Mouse (Mus musculus) urinary bladder, postnatal 25 days (tissue): ENCODE data around the gene Exoc6.
"Not testable (repeated sequence)": the region's sequence is repeated elsewhere in the genome, so short reads cannot be mapped to it uniquely, and the experiment has no call there.

ENCODE experiments used
- DNase-seq: peaks from one replicate; pipeline ENCODE4 v3.0.0; 2022; ENCODE audit warnings: low spot score

The Exoc6 gene

DNA sequence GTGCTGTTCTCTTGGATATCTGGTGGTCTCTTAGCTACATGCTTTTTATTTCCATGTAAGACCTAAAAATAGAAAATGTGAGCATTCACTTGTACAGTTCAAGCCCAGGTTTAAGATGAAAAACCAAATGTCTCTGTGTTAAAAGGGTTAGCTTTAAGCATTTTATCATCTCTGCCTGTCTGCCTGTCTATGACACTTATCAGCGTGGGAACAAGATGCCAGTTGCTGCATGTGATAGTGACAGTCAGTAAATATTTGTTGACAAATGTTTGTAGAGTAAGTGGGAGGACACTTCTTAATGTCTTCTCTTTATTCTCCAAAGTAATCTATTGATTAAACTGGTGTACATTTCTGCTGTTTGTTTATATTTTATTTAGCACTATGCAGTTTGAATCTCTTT is 12.5 kb upstream of the Exoc6 start:
- no peak for DNase-seq

DNA sequence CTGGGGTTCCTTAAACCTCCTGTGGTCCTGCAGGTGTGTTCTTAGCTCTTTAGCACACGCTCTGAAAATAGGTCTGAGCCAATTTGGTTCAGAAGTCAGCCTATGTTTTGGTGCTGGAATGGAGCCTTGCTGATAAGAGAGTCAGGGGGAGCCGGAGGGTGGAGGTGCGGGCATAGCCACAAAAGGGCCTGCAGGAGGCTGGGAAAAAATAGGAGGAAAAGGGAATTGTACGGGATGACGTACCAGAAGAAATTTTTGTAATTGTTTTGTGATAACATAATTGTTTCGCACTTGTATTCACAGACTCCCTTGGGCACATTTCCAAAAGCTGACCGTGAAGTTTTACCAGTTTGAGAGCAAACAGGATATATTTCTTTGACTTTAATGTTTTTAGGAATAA is 10.0 kb upstream of the Exoc6 start:
- no peak for DNase-seq

DNA sequence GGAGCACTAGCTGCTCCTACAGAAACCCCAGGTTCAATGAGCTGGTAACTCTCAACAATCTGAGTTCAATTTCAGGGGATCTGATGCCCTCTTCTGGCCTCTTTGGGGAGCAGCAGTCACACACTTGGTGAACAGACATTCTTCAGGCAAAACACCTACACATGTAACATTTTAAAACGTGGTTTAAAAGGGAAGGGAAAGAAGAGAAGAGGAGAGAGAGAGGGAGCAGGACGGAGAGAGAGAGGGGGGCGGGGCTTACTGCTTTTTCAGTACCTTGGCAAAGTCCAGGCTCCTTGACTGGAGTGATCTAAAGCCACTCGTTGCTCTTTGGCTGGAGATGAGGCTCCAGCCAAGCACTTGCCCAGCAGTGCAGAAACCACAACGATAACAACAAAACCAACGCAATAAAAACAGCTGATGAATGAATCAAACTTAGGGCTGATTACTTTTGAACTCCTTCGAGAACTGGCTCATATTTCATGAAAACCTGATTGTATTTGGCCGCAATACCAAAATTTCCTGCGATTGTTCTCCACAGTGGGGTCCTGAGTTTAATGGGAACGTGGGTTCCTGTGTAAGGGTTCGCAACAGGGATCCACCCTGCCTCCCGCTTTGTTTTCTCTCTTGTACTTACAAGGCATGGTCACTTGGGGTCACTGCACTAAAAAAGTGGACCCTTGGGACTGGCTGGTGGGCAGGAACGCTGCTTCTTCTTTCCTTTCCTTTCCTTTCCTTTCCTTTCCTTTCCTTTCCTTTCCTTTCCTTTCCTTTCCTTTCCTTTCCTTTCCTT is 6.5 kb upstream of the Exoc6 start:
- no peak for DNase-seq

DNA sequence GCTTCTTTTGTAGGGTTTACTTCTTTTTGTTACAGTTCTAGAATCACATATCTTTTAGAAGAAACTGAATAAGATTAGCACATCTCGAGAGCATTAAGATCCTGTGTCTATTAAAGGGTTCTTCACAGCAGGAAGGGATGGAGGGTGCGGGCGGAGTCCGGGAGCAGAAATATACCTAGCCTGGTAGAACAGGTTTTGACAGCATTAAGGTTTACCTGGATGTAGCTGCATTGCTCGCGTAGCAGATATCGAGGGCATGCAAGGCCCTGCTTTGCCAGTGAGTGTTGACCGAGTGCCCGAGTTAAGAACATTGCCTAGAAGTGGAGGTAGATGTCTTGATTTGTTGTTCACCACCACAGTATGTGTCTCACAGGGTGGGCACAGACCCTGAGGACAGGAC is 5.7 kb upstream of the Exoc6 start:
- DNase-seq: no peak

DNA sequence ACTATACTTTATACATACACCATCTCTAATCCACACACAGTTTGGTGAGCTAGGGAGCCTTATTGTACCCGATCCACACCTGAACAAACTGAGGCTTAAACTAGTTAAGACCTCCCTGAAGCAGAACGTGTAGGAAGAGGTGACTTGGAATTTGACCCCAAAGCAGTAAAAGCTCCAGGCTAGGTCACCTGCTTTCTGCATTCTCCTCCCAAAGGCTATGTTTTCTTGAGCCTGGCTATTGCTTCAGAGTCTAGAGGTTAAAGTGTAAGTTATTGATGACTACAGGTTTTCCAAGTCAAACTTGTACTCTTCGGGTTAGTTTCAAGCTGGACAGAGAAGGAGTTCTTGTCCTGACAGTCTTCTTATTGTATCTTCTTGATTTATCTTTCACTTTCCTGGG is 5.0 kb upstream of the Exoc6 start:
- DNase-seq: no peak

DNA sequence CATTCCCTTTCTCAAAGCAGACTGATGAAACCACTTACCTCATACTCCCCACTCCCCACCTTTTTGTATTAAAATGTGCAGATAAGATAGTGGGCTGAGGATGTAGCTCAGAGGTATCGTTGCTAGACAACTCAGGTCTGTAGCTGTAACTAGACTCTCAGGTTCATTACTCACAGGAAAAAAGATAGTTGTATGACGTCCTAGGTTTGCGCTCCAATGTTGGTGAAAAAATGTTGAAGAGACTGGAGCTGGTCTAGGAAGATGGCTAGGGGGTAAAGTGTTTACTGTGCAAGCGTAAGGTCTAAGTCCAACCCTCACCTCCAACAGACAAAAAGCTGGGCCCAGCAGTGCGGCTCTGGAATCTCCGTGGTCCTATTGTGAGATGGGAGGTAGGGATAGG is 4.5 kb upstream of the Exoc6 start:
- DNase-seq: no peak

DNA sequence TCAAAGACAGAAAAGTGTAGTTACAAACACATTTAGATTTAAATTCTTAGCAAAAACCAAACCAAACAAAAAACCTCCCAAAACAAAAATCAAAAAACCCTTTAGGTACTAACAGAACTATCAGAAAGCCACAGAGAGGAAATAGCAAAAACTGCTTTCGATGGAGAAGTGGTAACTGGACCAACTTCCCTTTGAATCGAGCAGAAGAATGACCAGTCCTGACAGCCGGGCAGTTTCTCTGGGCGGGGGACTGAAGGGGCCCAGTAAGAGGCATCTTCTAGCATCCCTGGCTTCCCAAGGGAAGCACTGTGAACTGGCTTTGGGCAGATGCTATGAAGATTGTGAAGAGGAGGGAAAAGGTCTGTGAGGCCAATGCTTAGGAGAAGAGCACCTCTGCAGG is 3.4 kb upstream of the Exoc6 start:
- no peak for DNase-seq

DNA sequence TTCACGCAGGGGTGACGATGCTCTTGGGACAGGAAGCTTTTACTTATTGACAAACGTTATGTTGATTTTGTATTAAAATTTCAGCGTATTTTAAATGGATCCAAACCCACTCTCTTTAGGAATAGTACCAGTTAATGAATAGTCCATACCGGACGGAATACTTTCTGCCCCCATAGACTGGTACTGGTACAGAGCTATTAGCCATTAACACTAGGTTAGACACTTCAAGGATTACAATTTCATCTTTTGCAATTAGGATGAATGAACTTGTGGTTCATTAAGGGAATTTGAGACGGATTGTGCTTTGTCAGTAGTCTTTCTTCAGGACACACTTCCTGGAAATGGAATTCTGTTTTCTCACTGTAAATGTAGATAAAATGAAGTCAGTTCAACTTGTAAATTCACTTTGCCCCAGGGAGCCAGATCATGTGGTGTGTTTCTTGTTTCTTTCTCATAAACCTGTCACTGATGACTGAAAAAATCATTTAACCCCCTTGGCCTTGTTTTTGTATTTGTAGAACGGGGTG is 885 bp downstream of the Exoc6 start:
- DNase-seq: no peak

DNA sequence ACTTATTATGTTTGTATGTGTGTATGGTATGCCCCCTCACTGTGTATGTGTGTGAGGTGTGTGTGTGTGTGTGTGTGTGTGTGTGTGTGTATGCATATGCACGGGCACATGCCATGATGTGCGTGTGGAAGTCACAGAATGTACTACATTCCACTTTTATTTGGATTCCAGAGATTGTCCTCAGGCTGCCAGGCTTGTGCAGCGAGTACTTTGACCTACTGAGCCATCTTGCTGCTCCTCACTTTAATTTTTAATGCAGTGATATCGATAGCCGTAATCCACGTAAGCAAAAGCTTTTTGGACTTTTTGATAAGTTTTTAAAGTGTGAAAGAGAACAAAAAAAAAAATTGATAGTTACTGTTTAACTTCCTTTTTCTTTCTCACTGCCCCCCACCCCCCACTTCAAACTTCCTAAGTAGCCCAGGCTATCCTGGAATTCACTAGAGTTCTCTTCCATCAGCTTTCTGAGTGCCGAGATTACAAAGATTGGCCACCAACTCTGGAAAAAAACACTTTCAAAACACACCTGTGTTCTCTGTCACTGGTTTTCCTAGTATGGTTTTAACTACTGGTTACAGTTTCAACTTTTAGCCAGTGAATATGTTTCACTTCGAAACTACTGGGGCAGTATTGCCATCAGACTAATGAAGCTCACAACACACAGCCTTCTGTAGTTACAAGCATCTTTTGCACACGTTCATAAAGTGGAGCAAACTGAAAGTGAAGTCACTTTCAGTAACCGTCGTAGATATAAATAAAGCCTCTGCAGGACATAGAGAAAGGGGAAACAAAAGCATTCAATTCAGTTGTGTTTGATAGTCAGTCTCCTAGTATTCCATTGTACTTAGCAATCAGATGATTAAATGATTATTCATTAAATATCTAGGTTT is 3.4 kb downstream of the Exoc6 start:
- DNase-seq: no peak

DNA sequence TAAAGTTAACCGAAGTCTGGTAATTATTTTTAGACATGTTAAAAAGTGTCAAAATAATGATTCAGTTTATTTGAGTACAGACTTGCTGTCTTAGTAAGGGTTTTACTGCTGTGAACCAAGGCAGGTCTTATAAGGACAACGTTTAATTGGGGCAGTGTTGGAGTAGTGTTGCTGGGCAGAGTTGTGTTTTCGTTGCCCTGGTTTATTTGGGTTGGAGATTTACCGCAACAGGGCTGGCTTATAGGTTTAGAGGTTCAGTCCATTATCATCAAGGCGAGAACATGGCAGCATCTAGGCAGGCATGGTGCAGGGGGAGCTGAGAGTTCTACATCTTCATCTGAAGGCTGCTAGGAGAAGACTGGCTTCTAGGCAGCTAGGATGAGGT is 4.0 kb downstream of the Exoc6 start:
- DNase-seq: not testable (repeated sequence)

DNA sequence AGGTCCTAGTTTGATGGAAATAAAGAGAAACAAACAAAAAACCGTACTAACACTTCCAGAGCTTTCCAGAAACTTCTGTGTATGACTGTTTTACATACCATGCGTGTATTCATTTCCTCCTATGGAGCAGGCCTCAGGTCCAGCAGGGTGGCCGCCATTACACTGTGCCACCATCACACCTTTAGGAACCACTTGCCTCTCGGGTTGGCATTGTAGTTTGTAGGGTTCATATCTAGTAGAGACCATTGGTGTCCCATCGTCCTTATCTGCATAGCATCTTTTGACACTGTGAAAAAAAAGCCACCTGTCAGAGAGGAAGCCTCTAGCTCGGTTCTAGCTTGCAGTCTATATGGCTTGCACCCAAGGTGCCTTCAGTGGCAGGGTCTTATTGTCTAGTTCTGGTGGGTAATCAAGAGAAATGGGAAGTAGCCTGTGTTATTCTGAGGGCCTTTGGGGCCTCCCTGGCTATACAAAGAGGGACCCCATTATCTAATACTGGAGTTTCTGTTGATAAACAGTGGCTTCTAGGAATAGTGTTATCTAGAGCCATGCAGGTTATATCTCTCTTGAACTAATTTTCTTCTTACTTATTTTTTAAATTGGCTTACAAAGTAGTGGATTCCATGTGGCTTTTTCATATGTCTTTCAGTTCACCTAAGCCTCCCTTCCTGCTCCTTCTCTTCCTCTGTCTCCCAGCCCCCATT is 5.8 kb downstream of the Exoc6 start:
- no peak for DNase-seq

DNA sequence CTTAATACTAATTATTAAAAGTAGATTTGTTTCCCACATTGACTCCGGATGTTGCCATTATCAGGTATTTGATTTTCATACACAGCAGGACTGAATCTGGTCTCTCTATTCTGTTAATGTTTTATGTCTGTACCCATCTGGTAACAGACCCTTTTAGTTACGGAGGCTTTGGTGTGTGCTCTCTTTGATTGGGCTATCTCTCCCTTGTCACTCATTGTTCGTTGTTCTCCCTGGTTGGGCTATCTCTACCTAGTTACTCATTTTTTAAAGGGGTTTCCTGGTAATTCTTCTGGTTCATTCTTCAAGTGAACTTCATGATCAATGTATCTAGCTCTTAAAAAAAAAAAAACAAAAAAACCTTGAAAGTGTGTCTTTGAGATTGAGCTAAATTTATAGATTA is 7.7 kb downstream of the Exoc6 start:
- DNase-seq: no peak

DNA sequence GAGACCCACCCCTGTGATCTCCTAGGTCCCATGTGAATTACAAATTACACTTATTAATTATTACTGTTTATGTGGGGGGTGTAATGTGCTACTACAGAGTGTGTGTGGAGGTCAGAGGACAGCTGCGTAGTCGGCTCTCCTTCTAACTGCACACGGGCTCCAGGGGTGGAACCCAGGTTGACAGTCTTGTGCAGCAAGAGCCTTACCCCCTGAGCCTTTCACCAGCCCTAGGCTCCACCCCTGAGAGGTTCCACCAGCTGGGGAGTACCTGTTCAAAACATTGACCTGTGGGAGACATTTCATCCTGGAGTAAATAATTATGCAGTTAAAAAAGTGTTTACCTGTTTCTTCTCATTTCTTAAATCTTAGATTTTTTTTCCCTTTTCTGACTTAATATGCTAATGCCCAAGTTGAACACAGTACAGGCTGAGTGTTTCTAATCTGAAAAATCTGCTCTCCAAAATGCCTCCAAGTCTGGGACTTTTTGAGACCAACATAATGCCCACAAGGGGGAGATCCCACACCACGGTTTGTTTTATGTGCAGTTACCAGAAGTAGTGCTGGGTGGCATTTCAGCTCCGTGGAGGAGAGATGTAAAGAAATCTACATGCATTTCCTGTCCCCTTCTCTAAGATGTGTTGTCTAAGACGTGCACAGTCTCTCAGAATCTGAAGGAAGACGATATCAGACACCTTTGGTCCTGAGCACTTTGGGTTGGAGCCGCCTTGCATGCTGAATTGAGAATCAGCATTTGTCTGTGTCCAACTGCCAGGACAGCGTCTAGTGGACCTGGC is 9.3 kb downstream of the Exoc6 start:
- DNase-seq: no peak

DNA sequence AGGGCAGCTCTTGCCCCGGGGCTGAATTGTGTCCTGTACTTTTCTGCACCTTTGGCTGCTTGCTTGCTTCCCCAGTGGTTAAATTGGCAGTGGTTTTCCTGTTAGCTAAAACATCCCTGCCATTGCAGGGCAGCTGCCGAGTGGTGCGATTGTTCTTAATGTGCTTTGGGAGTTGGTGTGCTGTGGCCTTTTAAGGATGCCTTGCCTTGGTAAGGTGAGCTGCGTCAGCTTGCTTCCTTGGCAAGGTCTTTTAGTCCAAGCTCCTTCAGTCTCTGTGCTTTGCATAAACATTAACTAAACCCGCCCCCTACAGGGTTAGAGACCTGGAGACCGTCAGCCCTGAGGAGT is 9.8 kb downstream of the Exoc6 start:
- no peak for DNase-seq

DNA sequence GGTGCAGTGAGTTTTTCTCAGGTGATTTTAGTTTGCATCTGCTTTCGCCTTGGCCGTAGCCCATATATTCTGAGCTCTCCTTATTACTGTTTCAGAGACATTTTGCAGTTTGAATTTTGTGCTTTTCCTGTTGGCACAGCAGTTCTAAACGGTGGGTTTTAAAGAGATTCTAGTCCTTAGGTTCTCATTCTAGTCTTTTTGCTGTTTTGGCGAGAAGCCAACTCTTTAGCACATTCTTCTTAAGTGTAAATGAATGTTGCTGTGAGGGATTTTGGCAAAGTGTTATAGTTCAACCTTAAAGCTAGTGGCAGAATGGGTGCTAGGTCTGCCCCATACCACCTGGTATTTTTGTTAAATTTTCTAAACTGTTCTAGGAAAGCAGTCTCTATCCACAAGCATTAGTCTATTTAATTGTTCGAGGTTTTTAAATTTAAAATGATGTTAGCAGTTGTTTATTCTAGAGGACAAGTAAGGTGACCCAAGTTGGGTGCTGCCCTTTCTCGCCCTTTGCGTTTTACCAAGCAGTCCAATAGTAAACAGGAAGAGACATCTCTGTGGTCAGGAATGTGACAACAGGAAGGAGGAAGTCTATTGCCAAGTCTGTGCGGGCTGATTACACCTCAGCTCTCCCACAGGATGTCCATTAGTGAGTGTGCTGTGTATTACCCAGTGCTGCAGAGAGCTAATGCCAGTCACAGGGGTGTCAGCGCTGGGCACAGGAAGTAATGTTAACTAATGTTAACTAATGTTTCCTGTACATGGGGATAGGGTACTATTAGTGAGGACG is 11.1 kb downstream of the Exoc6 start:
- DNase-seq: no peak

DNA sequence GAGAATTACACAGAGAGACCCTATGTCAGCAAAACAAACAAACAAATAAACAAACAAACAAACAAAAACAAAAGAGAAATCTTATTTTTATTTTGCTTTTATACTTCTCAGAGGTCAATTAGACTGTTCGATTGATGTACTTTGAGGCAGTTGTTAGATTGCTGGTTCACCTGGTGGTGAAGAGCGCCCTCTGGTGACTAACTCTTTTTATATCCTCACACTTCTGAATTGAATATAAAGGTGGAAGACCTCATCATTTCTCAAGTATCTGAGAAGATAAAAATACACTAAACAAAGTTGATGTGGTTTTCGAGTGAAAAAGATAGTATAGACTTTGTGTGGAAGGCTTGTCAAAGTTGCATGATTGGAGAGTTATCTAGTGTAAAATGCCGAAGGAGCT is 13.5 kb downstream of the Exoc6 start:
- DNase-seq: peak; percentile 32

DNA sequence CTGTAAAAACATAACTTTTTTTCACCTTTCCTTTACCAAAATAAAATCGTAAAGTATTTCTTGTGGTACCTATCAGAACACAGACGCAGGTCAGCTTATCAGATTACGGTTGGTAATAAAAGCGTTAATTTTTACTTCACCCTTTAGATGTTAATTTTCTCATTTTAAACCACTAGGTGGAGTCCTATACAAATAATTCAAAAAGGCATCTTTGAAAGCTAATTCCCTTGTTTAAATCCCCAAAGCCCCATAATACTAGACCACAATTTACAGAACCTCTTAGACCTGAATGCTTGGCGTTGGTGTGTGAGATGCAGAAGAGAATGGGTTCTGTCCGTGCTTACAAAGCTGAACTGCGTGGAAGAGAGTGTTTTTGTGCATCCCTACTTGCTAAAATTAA is 15.6 kb downstream of the Exoc6 start:
- DNase-seq: no peak

DNA sequence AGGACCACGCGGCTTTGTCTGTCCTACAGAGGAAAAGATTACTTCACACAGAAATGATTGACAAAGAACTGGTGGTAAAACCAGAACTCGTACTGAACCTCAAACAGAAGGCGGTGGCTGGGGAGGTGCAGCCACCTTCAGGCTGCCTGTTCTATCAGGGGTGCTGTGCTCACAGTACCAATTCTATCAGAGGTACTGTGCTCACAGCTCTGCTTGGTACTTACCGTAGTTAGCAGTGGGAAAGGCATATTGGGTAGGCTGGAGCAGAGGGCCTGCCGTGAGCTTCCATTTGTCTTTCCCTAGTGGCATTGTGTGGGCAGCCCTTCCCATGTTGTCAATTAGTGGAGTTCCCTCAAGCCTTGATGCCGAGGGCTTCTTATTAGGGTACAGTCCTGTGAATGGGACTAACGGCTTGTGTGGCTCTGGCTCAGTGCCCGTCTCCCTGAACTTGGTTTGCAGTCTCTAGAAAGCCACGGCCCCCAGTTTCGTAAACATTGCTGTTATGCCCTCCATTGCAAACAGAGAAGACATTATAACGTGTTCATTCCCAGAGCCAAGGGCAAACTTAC is 19.1 kb downstream of the Exoc6 start:
- DNase-seq: no peak

DNA sequence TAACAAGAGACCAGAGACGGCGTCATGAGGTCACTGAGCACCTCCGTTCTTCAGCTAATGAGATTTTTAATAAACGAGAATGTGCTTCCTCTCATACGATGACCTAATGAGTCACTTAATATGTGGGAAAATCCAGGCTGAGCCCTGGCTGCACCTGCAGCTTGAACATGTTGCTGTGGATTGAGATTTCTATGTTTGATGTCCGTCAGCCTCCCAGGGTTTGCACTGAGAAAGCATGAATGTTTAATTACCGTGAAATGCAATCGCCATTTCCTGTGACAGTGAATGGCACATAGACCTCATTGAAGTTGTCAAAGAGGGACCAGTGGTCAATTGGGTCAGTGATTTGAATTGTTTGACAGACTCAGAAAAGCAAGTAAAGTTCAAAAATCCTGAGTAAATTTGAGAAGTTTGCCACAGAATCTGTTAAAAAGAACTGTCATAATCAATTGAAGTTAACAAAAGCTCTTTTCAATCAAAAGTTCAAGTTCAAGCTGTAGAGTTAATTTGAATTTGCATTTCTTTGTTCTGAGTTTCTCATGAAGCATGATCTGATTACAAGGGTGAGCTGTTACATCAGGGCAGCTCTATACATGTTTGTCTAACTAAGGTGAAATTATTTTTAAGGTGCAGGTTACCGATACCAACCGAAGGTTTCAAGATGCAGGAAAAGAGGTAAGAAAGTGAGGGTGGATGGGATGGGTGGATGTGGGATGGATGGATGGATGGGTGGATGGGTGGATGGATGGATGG is 20.9 kb downstream of the Exoc6 start:
- DNase-seq: no peak

DNA sequence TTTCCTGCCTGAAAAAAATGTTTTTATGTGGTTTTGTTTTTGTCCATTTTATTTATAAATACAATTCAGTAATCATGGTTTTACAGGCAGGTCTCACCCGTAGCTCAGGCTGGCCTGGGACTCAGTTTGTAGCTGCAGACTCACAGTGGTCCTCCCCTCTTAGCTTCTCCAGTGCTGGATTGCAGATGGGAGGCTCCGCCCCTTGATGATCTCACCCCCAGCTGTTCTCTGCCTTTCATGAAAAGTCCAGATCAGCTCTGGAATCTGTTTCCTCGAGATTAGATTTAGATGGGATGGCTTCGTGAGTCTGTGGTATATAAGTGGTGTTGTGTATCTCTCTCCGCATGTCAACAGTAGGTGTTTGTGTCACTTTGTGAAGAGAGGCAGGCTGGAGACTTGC is 24.6 kb downstream of the Exoc6 start:
- no peak for DNase-seq
